Mouse (Mus musculus) CH12.LX (cell line): Measurements from ENCODE around the gene Phykpl.

Experiments used
- E2F4 ChIP-seq: IDR thresholded peaks from 2 replicates; pipeline ENCODE4 v1.6.1; 2011; ENCODE audit warnings: low read depth, low read length, improper control_type of control experiment; ENCODE audit not compliant: insufficient replicate concordance
- EP300 ChIP-seq: IDR thresholded peaks from 2 replicates; pipeline ENCODE4 v1.6.1; 2011; ENCODE audit warnings: low read length, improper control_type of control experiment
- HCFC1 ChIP-seq: IDR thresholded peaks from 2 replicates; pipeline ENCODE4 v1.6.1; 2012; ENCODE audit warnings: low read depth, mild to moderate bottlenecking, inconsistent platforms, low read length, improper control_type of control experiment
- JUN ChIP-seq: IDR thresholded peaks from 2 replicates; pipeline ENCODE4 v1.6.1; 2011; ENCODE audit warnings: low read depth, mild to moderate bottlenecking, low read length, improper control_type of control experiment, moderate library complexity; ENCODE audit not compliant: insufficient read depth
- MAX ChIP-seq: IDR thresholded peaks from 2 replicates; pipeline ENCODE4 v1.6.1; 2011; ENCODE audit warnings: low read length, improper control_type of control experiment
- POLR2A ChIP-seq: IDR thresholded peaks from 2 replicates; pipeline ENCODE4 v1.6.1; 2011; ENCODE audit warnings: low read depth, mild to moderate bottlenecking, improper control_type of control experiment, low read length
- RCOR1 ChIP-seq: conservative IDR thresholded peaks from 2 replicates; pipeline ENCODE4 v1.6.1; 2012; ENCODE audit warnings: low read depth, mild to moderate bottlenecking, inconsistent platforms, low read length, improper control_type of control experiment

GRCm38 (mm10) chr11:51646245-51646644 is 61.7 kb downstream of the Phykpl start:
- TF ChIP-seq POLR2A: no peak
- TF ChIP-seq RCOR1: no peak
- TF ChIP-seq EP300: no peak
- no peak for TF ChIP-seq JUN
- no peak for TF ChIP-seq HCFC1
- TF ChIP-seq MAX: no peak
- TF ChIP-seq E2F4: no peak
